Mouse (Mus musculus): ENCODE measurements around the gene Lrig1.

DNA sequence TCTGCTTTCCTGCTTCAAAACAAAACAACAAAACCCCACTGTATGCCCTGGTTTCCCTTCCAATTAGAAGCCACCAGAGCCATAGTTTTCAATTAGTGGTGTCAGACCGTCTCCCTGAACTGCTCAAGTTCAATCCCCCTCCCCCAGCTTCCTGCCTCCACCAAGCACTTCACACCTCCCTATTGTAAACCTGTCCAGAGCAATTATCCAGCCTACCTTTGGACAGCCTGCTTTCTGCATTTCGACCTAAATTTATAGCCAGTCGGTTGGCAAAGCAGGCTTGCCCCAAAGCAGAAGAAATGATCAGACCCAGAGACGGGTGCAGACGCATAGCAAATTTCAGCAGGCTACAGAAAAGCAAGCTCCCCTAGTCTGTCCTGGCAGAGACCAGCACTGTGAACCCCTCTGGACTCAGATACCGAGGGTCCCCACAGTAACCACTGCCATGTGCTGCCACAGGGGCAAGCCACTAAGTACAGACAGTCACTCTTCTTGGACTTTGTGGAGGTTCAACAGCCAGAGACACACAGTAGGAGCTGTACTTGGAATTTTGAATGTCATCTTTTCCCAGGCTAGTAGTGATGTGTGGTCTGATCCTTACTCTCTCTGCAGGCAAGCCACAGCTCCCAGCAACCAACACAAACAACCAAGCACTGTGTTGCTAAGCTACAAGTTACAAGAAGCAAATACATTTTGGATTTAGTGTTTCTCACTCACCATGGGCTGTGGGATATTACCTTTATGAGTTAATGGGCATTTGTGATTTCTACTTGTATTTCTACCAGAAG is 21.4 kb downstream of the Lrig1 start:
- TF ChIP-seq CTCF (IDR thresholded peaks at IDR 0.05; ENCODE audit: low read depth) (no peak), EP300 (optimal IDR thresholded peaks at IDR 0.05) (no peak)
